Mouse (Mus musculus) thymus, postnatal 25 days (tissue): ENCODE data around the gene Ddr2.
"Not testable (repeated sequence)": the region's sequence is repeated elsewhere in the genome, so short reads cannot be mapped to it uniquely, and the experiment has no call there.

ENCODE experiments used
- DNase-seq: peaks from one replicate; pipeline ENCODE4 v3.0.0; 2022

The Ddr2 gene

DNA sequence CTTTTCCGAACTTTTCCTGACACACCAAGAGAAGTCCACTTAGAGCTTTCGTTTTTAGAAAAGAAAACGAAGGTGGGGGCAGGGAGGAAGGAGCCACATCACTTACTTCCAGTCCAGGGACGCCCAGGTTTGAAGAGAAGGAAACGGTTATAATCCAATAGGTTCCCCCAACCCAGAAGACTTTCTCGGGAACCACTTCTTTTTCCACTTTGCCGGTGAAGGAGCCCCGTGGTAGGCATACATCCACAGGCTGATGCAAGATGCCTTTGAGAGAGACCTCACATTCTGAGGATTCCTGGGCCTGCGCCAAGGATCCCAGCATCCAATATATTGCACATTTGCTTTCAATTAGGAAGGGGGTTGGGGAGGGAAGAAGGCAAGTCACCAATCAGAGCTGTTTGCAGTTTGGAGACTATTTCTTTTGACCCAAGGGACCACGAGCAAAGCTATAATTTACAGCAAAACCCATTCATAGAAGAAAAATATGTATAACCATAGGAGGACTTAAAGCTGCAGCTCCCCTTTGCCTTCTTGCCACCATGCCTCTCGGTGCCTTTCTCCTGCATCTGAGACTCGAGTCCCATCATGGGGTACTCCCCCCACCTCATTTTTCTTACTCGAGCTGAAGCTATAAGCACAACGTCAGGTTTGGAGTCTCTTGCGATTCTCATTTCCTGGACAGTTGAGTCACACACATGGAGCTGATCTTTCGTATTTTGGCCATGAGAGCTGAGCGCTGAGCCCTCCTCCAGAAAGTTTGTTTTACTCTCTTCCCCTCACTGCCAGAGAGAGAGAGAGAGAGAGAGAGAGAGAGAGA, at the start of gene Ddr2:
Ddr2 (minus strand) TSS at position 247 of the 817 bp plus-strand sequence.
- no peak for DNase-seq

DNA sequence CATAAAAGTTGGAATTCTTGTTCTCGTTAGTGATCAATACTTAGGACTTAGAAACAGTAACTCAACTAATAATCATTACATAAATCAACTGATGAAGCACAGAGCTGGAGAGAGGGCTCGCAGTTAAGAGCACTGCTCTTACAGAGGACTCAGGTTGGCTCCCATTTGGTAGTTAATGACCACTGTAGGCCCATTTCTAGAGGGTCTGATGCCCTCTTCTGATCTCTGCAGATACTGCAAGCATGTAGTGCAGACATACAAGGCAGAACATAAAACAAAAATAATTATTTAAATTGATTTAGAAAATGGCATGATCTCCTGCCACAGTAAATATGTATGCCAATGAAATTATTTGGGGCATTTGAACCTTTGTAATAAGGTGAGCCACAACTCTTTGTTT, 49.1 kb upstream of the Ddr2 start:
- no peak for DNase-seq

DNA sequence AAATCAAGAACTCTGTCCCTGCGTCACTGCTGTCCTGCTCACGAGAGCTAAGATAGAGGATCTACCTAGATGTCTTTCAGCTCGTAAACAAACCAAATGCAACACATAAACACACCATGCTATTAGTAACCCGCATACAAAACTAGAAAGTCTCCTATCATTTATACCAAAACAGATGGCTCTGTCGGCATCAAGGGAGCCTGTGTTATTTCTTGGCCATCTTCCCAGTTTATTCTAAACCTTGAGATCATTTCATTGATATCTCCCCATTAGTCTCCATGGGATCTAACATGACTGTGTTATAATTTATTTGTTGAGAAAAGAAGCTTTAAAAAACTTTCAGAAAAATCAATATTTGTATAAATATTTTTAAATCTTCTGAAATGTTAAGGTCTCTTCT, 45.2 kb upstream of the Ddr2 start:
- DNase-seq, result no peak

DNA sequence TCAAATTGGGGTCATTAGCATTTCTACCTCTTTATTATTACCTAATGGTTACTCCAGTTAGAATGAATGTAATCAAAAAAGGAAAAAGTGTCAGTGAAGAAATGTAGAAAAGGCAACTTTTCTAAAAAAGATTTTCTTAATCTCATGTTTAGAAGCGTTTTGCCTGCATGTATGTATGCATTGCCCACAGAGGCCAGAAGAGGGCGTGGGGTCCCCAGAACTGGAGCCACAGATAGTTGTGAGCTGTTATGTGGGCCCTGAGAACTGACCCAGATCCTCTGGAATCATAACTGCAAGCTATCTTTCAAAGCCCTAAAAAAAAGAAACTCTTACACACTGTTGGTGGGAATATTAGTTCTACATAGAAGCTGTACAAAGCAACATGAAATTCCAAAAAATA, 44.7 kb upstream of the Ddr2 start:
- no peak for DNase-seq

DNA sequence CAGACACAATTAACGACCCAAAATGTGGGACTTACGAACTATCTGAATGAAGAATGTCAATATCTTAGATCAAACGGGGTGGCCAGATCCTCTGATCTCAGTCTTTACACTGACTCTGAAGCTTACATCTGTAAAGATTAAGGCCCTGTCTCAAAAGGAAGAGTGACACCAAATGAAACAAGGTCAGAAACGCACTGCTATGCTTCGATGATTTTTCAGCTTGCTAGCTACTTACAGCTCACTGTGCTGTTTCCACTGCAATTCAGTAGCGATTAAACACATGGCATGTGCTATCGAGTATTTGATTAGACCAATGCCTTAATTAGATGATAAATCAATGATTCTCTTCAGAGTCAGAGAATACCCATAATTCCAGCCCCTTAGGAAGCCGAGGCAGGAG, 43.4 kb upstream of the Ddr2 start:
- DNase-seq, result no peak

DNA sequence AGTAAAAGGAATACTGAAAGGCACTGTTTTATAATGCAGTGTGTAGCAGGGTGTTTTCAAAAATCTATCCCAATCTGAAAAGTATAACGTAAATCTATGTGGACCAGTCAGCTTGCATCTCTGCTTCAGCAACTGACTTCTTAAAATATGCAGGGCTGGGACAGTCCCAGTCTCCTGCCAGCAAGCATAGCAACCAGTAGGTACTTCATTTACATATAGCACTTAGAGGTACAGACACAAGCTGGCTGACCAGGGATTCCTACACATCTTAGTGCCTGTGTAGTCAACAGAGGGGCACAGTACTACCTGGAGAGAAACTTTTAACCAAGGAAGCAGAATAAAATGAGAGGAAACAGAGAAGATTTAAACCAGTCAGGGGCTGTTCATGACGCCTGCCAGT, 42.0 kb upstream of the Ddr2 start:
- no peak for DNase-seq

DNA sequence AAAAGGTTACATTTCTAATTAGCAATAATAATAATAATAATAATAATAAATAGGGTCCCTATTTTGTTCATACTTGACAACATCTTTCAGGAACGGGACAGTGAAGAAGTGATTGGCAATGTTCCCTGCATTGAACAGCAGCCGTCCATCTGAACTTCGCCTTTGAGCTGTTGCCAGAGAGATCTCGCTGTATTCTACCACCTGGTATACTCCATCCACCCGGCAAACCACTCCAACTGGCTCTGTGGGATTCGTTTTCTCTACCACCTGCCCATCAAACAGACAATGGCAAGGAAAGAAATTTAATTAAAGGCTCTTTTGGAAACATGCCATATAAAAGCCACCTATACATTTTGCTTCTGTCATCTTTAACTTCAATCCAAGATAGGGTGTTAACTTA, 40.3 kb upstream of the Ddr2 start:
- DNase-seq, result no peak

DNA sequence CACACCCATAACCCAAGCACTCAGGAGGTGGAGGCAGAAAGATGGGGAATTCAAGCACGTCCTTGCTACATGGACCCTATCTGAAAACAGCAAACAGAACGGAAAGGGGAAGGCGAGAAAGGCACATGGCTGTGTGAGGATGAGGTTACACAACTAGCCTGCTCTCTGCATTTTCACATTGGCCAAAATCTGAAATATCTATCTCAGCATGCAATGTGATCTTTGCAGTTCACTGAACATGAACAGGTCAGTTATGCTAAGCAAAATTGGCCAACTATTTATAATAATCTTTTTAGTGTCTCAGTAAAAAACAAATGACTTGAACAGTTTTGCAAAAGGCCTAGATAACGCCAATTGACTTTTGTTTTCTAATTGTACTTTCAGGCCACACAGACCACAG, 39.2 kb upstream of the Ddr2 start:
- no peak for DNase-seq

DNA sequence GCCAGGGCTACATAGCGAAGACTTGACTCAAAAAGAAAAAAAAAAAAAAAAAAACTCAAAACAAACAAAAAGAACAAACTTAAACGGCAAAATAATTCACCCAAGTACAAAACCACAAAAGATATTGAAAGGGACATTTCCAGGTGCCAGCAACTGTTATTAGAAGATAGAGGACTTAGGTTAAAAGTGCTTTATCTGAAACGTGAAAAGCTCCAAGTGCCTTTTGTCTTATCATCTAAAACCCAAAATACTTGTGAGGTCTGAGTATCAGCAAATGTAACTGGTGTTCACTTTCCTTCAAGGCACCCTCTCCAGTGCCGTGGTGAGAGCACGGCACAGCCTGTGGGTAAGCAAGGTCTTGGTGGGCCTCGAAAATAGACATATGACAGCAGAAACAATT, 38.0 kb upstream of the Ddr2 start:
- DNase-seq, result no peak

DNA sequence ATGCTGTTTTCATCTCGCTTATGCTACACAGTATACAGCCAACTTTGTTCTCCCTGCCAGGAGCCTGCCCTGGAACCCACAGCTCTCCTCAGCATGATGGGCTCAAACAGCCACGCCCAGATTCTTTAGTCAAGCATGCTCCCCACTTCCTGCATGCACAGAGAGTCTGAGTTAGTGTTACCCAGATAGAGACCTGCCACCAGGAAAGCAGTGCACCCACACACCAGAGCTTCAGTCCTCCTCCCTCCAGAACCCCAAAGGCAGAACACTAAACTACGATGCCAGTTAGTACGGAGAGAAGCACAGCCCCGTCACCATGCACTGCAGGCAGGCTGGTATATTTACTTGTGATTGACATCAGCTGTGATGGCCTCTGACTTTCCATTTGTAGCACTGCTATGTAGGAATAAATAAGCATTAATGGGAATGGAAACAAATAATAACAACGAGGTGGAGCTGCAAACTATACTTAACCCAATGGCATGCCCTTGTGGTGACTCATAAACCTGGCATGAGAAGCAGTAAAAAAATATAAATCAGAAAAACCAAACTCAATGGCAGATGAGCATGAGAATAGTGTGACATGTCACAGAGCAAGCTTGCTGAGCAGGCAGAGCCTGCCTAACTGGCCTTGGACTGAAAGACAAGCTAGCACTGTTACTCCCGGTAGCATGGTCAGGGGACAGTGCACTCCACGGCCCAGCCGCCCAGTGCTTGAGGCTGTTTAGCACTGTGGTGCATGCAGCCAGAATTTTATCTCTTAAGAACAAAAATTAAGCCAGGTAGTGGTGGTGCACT, 37.3 kb upstream of the Ddr2 start:
- DNase-seq, result peak; percentile 30

DNA sequence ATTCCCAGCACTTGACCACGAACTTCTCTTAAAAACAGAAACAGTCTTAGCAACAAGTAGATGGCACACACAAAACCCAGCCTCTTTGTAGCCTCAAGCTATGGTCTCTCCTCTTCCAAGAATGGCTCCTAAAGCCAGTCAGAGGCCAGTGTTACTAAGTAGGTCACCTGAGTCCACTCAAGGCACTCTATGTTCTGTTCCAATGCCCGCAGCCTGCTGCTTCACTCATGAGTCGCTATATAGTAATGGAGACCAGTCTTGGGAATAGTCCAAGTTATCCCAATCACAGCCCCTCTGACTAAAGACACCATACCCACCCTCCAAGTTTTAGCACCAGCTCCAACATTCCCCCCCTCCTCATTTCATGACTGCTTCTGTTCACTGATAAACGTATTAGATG, 35.0 kb upstream of the Ddr2 start:
- DNase-seq, result no peak

DNA sequence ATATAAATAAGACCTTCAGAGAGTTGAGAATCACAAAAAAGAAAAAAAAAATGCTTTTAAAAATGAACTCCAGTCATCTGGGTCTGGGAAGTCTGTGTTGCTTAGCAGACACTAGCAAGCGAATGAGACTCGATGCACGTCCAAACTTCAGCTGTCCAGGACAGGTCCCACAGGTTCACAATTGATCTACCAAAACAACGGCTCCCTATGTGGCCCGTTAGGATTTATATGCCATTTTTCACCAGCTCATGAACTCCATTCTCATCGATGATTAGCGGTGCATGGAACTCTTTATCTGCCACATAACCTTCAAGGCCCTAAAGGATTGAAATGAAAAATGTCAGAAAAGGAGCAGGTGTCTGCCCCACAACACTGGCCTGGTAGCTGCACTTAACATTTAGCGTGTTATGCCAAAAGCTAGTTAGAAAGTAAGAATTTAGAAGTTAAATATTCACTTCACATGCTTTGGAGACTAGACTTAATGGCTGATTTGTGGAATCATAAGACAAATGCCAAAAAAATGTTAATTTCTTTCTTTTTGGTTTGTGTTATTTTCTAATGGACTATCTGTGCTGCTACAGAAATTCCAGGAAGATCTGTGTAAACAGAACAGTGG, 31.8 kb upstream of the Ddr2 start:
- DNase-seq, result no peak

DNA sequence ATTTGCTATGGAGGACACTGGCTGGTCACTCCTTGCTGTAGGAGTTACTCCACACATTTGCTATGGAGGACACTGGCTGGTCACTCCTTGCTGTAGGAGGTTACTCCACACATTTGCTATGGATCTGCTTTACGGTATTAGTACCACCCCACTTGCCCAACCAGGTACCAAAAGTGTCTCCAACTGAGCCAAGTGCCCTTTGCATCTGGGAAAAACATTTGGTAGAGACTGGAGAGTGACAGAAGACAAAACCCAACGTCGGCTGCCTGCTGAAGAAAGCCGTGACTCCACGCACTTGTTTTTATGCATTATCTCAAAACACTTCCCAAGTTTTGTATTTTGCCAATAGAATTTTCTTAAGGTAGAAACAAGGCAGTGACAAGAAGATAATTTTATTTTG, 31.1 kb upstream of the Ddr2 start:
- DNase-seq, result no peak

DNA sequence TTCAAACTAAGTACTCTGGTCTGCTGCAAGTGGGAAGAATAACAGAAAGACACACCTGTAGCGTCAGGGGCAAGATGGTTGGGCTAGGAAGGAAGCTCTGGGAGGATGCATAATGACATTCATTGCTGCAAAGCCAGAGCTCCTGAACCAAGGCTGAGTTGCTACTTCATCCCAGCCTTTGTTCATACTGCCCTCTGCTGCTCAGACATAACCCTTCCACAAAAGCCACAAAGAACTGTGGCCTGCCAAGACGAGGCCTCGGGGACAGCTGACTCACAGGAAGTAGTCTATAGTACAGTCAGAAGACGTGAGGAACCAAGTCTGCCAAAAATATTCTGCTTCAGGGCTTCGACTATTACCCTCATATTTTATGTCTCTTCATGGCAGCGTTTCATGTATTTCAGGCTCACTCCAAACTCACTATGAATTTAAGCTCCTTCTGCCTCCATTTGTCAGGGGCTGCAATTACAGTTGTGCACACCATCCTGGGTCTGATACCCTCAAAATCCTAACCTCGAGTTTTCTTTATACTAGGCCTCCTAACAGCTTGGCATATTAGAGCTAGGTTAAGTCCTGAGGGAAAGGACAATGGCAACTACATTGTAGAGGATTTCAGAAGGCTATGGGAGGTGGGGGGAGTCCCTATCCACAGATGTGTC, 25.9 kb upstream of the Ddr2 start:
- DNase-seq, result peak; percentile 66

DNA sequence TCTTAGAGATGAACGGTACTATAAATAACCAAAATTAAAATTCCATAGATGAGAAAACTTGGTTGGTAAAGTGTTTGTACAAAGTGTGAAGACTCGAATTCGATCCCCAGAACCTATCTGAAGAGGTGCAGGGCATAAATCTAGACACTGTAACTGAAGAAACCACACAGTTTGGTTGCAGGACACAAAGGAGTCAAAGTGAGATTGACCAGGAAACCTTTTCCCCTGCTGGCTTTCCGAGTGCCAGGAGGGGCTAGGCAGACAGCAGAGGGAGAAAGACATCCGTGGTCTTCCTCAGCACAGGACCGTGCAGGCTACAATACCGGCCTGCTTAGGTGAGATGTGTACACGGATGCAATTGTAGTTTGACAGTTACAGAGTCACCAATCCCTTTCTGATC, 23.7 kb upstream of the Ddr2 start:
- DNase-seq, result no peak

DNA sequence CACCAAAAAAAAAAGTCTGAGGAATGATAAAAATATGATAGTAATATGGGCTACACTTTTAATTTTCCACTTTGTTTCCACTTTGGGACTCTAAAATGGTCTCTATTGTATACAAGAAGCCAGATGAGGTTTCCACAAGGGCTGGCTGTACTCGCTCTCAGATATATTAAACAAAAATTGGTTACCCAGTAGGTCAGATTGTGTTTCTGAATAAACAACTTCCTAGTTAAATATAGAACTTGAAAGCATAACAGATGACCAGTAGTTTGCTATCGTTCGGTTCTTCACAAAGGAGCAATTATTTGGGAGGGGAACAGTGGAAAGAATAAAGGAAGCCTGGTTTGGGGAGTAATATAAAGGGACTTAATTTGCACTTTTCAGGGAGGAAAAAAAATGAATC, 20.4 kb upstream of the Ddr2 start:
- no peak for DNase-seq

DNA sequence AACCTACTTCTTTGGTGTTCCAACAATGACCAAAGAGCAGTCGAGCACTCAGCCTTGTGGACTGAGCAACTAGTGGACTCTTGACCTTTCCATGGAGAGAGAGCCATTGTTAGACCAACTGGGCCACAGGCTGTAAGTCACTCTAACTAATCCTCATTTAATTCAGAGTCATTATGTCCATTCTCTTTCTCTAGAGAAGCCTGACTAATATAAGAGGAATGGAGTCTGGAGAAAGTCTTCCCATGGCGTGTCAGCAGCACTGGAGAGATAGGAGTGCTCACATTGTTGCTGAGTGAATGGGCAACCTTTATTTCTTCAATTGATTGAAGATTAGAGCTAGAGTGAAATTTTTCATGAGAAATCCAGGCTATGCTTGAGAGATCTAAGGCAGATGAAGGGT, 14.1 kb upstream of the Ddr2 start:
- DNase-seq, result no peak

DNA sequence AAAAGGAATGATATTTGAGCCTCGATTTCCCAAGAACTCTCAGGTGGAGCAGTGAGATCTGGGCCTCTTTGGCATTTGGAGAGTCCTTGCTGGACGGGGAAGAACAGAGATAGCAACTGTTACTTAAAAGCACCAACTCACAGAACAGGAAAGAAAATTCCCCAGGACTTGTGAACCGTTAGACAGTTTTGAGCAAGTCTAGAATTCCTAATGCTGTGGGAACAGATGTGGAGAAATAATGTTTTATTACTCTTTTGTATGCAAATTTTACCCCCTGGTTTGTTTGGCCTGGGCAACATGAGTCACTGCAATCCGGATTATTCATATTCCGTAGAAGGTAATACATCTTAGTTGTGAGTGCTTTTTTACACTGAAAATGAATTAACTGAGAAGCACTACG, 3.1 kb upstream of the Ddr2 start:
- DNase-seq, result no peak

DNA sequence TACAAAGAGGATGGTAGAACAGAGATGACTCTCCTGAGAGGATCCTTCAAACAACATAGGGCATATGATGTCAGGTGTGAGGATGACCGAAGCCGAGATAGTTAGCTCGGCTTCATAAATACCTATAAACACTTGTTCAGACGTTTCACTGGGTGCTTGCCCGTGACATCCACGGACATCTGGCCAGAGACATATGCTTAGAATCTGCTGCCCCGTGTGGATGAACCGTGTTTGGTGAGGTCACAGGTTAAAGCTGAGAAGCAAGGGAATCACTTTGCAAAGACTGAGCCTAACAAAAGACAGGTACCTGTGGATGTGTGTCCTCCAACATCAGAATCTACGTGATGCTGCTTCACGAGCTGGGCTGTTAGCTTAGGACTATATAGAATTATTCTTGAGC, 1.7 kb upstream of the Ddr2 start:
- no peak for DNase-seq

DNA sequence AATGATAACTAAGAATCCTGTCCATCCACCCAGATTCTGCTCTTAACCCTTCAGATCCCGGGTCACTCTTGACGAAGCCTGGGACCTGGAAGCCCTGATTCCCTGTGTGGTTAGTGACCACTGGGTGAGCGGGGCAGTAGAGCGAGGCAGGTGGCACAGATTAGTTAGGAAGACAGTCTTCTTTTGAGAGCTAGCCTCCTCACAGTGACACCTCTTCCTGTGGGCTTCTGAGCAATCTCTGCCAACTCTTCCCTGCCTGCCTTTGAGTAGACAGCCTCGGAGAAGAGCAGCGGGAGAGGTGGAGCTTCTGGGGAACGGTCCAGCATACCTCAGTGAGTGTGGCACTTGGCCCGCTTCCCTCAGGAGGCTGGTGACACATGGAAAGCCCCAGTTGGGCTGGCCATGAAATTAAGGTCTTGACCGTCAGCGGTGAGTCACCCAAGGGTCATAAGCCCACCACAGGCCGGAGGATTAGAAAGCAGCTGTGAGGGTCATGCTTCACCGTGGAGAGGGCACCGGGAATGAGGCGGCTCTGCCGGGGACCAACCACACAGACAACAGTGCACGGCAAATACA, 1.2 kb upstream of the Ddr2 start:
- no peak for DNase-seq

DNA sequence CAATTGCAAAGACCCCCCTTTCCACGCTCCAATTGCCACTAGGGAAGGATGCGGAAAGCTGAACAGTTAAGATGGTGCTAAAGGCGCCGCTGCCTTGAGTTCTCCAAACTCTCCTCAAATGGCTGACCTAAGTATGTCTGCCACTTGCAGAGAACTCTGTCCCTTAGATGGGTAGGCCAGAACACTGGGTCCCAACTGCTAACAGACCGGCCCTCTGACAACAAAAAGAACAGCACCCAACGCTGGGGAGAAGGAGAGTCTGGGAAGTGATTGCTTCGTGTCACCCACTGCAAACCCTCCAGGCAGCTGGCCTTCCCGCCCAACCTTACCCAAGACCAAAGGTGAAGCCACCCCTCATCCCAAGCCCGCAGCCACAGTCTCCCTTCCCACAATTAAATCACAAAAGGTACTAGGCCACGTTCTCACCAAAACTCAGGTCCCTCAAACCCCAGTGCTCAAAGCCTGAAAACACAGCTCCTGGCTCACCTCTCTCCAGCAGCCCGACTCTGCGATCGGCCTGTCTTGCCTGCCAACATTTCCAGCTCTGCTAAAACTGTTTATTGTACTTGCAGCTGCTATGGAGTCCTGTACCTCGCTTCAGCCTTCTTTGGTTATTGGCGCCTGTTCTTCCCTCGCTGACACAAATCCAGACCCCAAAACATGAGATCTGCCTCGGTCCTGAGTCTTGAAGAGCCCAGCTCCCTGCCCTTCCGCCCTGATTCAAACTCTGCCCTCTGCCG, 616 bp downstream of the Ddr2 start:
- DNase-seq, result no peak

DNA sequence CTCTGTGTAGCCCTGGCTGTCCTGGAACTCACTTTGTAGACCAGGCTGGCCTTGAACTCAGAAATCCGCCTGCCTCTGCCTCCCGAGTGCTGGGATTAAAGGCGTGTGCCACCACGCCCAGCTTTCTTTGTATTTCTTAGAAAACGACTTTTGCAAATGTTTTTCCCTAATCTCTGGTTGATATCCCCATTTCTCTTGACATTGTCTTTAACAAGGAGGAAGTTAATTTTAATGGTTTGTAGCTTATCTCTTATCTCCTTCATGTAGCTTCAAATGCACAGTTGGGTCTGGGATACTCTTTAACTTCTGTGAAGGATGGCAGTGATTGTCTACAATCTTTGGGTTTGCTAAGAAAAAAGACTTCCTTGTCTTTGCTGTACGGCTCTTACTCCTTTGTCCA, 7.7 kb downstream of the Ddr2 start:
- DNase-seq, result not testable (repeated sequence)
